Mouse (Mus musculus) mature B cell (primary cell): Measurements from ENCODE around the gene Tm6sf1.
"Not testable (repeated sequence)": the region's sequence is repeated elsewhere in the genome, so short reads cannot be mapped to it uniquely, and the experiment has no call there.

Experiments used
- in situ Hi-C: fragments of 300-500 bp; cut with MboI; formaldehyde crosslinking; loops from 2 replicates; pipeline ENCODE4 v1.14.3; 2019

Gene Tm6sf1

GRCm38 (mm10) chr7:81858968-81859721 is at the start of gene Tm6sf1:
TSS of gene Tm6sf1 (plus strand) at chr7:81859001.
- in situ Hi-C loops, result no loop called here

GRCm38 (mm10) chr7:81824906-81825305 is 33.9 kb upstream of the Tm6sf1 start:
- in situ Hi-C loops, result no loop called here

- in situ Hi-C loops, result no loop called here
Observed at GRCm38 (mm10) chr7:81825381-81825780, 33.4 kb upstream of the Tm6sf1 start.

- in situ Hi-C loops, result no loop called here
Observed at GRCm38 (mm10) chr7:81827806-81828667, 30.8 kb upstream of the Tm6sf1 start.

GRCm38 (mm10) chr7:81828681-81829378 is 30.0 kb upstream of the Tm6sf1 start:
- in situ Hi-C loops, result no loop called here

- in situ Hi-C loops, result no loop called here
Observed at GRCm38 (mm10) chr7:81829379-81829894, 29.4 kb upstream of the Tm6sf1 start, which contains the start of gene Btbd1. TSS of gene Btbd1 (minus strand) at chr7:81829431.

- in situ Hi-C loops, result no loop called here
Observed at GRCm38 (mm10) chr7:81834847-81835246, 24.0 kb upstream of the Tm6sf1 start.

GRCm38 (mm10) chr7:81835430-81835829 is 23.4 kb upstream of the Tm6sf1 start:
- in situ Hi-C loops, result no loop called here

- in situ Hi-C loops, result not testable (repeated sequence)
Observed at GRCm38 (mm10) chr7:81837771-81838170, 21.0 kb upstream of the Tm6sf1 start.

- in situ Hi-C loops, result no loop called here
Observed at GRCm38 (mm10) chr7:81839746-81840145, 19.1 kb upstream of the Tm6sf1 start.

GRCm38 (mm10) chr7:81840661-81841181 is 18.1 kb upstream of the Tm6sf1 start:
- in situ Hi-C loops, result no loop called here

- in situ Hi-C loops, result no loop called here
Observed at GRCm38 (mm10) chr7:81841439-81841838, 17.4 kb upstream of the Tm6sf1 start.

GRCm38 (mm10) chr7:81842141-81842540 is 16.7 kb upstream of the Tm6sf1 start:
- in situ Hi-C loops, result no loop called here

GRCm38 (mm10) chr7:81842998-81843397 is 15.8 kb upstream of the Tm6sf1 start:
- in situ Hi-C loops, result no loop called here

- in situ Hi-C loops, result no loop called here
Observed at GRCm38 (mm10) chr7:81843903-81844302, 14.9 kb upstream of the Tm6sf1 start.

GRCm38 (mm10) chr7:81844801-81845200 is 14.0 kb upstream of the Tm6sf1 start:
- in situ Hi-C loops, result no loop called here

- in situ Hi-C loops, result no loop called here
Observed at GRCm38 (mm10) chr7:81845313-81845712, 13.5 kb upstream of the Tm6sf1 start.

- in situ Hi-C loops, result no loop called here
Observed at GRCm38 (mm10) chr7:81846008-81846407, 12.8 kb upstream of the Tm6sf1 start.

GRCm38 (mm10) chr7:81847010-81847409 is 11.8 kb upstream of the Tm6sf1 start:
- in situ Hi-C loops, result no loop called here

- in situ Hi-C loops, result no loop called here
Observed at GRCm38 (mm10) chr7:81847777-81848176, 11.0 kb upstream of the Tm6sf1 start.

- in situ Hi-C loops, result no loop called here
Observed at GRCm38 (mm10) chr7:81849214-81849613, 9.6 kb upstream of the Tm6sf1 start.

GRCm38 (mm10) chr7:81849633-81850032 is 9.2 kb upstream of the Tm6sf1 start:
- in situ Hi-C loops, result no loop called here
